Mouse (Mus musculus) bone marrow macrophage, adult 2 months (primary cell): Measurements from ENCODE around the gene Phf1. TPM values are rescaled to one million over a fixed set of nuclear protein-coding genes. Genes with fewer than 3 reads are reported as not detected.
"Not testable (repeated sequence)": the region's sequence is repeated elsewhere in the genome, so short reads cannot be mapped to it uniquely, and the experiment has no call there.

Experiments
- H3K27ac ChIP-seq: 2 replicates; pipeline ENCODE4 v1.5.1; 2012; ENCODE audit warnings: low read depth, low read length; ENCODE audit not compliant: insufficient read depth
- H3K4me1 ChIP-seq: 2 replicates; pipeline ENCODE4 v1.6.1; 2012; ENCODE audit warnings: low read length; ENCODE audit not compliant: control insufficient read depth, insufficient read depth
- H3K4me3 ChIP-seq: 2 replicates; pipeline ENCODE4 v1.5.1; 2012; ENCODE audit warnings: mild to moderate bottlenecking, low read length, moderate library complexity; ENCODE audit not compliant: insufficient read depth
- CTCF ChIP-seq: IDR thresholded peaks from 2 replicates; pipeline ENCODE4 v1.5.1; 2012; ENCODE audit warnings: low read depth, mild to moderate bottlenecking, low read length, moderate library complexity
- POLR2A ChIP-seq: IDR thresholded peaks from 2 replicates; pipeline ENCODE4 v1.6.1; 2012; ENCODE audit warnings: mild to moderate bottlenecking, low read depth, low read length, borderline replicate concordance
- polyA plus RNA-seq: library from polyadenylated mRNA; stranded (reverse); fragments of >200 nt; gene quantifications from 2 replicates; pipeline ENCODE4 v1.2.4, GENCODE M21; 2012; ENCODE audit not compliant: missing spikeins, insufficient read depth, insufficient read length

The Phf1 gene
- polyA plus RNA-seq, 1 experiment: 34.3 TPM

DNA sequence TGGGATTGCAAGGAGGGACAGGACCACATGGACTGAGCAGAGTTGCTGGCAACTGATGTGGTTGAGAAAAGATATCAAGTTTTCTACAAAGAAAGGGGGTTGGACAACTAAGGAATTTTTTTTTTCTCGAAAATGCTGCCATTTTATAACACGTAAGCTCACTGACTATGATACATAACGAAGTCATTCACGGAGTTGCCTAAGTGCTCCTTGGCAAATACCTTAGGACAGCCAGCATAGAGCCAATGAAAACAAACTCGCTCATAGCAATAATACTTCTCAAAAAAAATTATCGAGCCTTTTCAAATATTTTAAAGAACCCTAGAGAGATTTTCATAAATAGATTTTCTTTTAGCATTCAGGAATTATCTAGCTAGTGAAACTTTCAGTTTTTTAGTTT lies 31.9 kb upstream of the Phf1 start:
- Histone ChIP-seq H3K4me3 (no peak overlapping the region), H3K27ac (no peak overlapping the region), H3K4me1 (0 out of 2 replicates have a peak, but pooled peaks cover 3% of the 10 kb centered on the region)
- TF ChIP-seq POLR2A (no peak), CTCF (no peak)

DNA sequence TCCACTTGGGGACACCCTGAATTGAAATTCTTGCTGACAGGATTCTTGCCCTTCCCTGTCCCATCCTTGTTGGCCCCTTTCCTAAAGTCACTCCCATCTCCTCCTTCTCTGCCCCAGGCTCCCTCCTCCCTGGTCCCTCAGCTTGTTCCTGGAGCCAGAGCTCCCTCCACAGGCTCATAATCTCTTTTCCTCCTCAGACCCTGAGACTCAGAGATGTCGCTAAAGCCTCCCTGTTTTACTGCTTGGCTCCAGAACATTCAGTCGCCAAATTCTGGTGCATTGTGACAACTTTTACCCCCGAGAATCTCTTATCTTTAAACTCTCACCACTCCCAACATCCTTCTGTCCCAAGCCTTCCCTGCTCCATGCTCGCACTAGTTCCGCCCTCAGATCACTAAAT lies 28.5 kb upstream of the Phf1 start:
- H3K27ac ChIP-seq: no peak overlapping the region
- no peak overlapping the region for H3K4me3 ChIP-seq
- no peak for TF ChIP-seq POLR2A
- TF ChIP-seq CTCF: no peak
- H3K4me1 ChIP-seq: no peaks in the 10 kb centered on the region

GRCm38 (mm10) chr17:26907506-26907905 lies 25.3 kb upstream of the Phf1 start:
- H3K4me1 ChIP-seq, H3K4me3 ChIP-seq: not testable (repeated sequence)

DNA sequence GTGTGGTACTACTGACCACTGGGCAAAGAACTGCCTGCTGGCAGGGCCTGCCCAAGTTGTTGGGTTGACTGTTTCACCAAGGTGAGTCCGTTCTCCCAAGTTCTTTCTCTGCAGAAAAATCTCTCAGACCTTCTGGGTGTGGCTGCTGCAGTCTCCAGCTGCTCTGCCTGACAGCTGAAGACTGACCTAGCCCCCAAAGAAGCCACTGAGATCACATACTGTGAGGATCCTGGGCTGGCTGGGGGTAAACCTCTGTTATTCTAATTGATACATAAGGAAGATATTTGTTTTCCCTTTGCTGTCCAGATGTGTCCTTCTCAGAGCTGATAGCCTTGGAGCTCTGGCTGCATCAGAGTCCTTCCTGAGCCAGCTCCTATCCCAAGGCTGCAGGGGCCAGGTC lies 17.6 kb upstream of the Phf1 start:
- Histone ChIP-seq H3K4me1 (peaks cover 2% of the 10 kb centered on the region), H3K27ac (no peak overlapping the region), H3K4me3 (no peak overlapping the region)
- no peak for TF ChIP-seq POLR2A
- TF ChIP-seq CTCF: no peak

More at GRCm38 (mm10) chr17:26907506-26907905, 25.3 kb upstream of the Phf1 start:
- H3K27ac ChIP-seq: not testable (repeated sequence)

DNA sequence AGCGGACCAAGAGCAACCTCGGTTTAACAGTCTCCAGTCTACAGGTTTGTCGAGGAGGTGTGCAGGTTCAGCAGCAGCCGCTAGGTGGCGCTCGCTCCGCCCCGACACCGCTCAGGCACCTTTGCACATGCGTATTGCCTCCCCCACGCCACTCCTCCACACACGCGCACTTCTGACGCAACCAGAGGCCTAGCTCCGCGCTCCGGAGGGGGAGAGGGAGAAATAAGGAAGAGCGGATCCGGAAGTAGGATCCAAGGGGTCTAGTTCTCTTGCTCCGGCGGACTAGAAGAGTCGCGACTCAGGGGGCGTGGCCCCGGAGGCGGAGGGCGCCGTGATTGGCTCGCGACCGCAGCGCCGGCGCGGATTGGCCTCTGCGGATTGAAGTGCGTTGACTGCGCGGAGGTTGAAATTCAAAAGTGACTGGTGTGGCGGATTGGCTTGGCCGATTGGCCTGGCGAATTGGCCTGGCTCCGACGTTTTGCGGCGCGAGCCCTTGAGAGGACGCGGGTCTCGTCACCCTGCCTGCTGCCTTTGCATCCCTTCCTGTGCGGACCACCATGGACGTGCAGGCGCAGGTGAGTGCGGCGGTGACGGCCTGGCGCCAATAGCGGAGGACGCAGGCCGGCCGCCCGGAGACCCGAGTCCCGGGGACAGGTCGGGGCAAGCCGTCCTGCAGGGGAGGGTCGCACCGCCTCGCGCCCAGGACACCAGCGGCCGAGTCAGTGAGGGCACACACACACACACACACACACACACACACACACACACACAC lies 16.0 kb upstream of the Phf1 start, which contains the start of gene Kifc5b:
TSS of gene Kifc5b (plus strand) at position 381 of the 772 bp plus-strand sequence.
- Histone ChIP-seq H3K4me1 (peaks cover 2% of the 10 kb centered on the region), H3K27ac (peak within 1 kb of the TSS; percentile 41), H3K4me3 (peak within 1 kb of the TSS; percentile 82)
- TF ChIP-seq POLR2A (no peak), CTCF (peak; percentile 88)

GRCm38 (mm10) chr17:26917560-26917959 lies 15.3 kb upstream of the Phf1 start:
- 0 out of 2 replicates have a peak overlapping the region, but pooled peaks have one; percentile 41 for H3K27ac ChIP-seq
- H3K4me3 ChIP-seq: peak overlapping the region; percentile 82
- not testable (repeated sequence) for H3K4me1 ChIP-seq

- Histone ChIP-seq H3K4me1 (peaks cover 2% of the 10 kb centered on the region), H3K27ac (no peak overlapping the region), H3K4me3 (peak overlapping the region; percentile 44)
- TF ChIP-seq CTCF (no peak), POLR2A (no peak)
These were observed 14.5 kb upstream of the Phf1 start for GRCm38 (mm10) chr17:26918343-26918742.

- not testable (repeated sequence) for H3K27ac ChIP-seq, H3K4me3 ChIP-seq
These were observed 13.3 kb upstream of the Phf1 start for GRCm38 (mm10) chr17:26919516-26919915.

GRCm38 (mm10) chr17:26922368-26922767 lies 10.5 kb upstream of the Phf1 start:
- H3K4me3 ChIP-seq, H3K4me1 ChIP-seq, H3K27ac ChIP-seq: not testable (repeated sequence)

More at GRCm38 (mm10) chr17:26919516-26919915, 13.3 kb upstream of the Phf1 start:
- not testable (repeated sequence) for H3K4me1 ChIP-seq

- not testable (repeated sequence) for H3K27ac ChIP-seq, H3K4me3 ChIP-seq, H3K4me1 ChIP-seq
These were observed 7.4 kb upstream of the Phf1 start for GRCm38 (mm10) chr17:26925414-26925813.

DNA sequence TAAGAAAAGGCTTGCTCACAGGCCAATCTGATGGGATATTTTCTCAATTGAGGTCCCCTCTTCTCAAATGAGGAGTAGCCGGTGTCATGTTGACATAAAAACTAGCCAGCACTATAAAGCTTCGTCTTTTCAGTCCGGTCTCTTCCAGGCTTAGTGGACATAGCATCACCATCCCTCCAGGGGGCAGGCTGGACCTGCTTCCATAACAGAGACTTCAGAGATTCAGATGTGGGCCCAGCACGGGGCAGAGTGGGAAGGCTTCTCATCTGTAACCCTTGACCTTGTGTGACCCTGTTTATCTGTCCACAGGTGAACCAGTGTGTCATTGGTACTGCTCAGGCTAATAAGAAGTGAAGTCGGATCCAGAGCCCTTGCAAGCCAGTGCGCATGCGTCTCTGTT lies 1.1 kb upstream of the Phf1 start:
- not testable (repeated sequence) for H3K4me1 ChIP-seq, H3K27ac ChIP-seq, H3K4me3 ChIP-seq
